Mouse (Mus musculus): ENCODE measurements around the gene Vps13d.

The Vps13d gene

DNA sequence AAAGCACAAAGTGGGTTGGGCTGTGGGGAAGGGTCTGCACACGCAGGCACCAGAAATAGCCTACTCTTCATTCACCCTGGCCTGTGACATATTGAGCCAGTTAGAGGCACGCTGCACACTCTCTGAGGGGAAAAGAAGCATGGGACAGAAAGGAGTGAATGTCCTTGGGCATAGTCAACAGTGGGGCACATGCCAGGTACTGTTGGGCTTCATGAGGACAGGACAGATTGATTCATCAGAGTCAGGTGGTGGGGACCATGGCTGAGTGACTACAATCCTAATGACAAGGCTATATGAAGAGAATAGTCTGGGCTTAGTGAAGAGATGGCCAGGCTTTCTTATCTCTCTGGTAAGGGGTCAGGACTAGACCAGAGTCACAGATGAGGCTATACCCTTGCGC, 252.4 kb downstream of the Vps13d start:
- DNase-seq (ENCODE audit: low spot score in 2 of 2) = no peak

DNA sequence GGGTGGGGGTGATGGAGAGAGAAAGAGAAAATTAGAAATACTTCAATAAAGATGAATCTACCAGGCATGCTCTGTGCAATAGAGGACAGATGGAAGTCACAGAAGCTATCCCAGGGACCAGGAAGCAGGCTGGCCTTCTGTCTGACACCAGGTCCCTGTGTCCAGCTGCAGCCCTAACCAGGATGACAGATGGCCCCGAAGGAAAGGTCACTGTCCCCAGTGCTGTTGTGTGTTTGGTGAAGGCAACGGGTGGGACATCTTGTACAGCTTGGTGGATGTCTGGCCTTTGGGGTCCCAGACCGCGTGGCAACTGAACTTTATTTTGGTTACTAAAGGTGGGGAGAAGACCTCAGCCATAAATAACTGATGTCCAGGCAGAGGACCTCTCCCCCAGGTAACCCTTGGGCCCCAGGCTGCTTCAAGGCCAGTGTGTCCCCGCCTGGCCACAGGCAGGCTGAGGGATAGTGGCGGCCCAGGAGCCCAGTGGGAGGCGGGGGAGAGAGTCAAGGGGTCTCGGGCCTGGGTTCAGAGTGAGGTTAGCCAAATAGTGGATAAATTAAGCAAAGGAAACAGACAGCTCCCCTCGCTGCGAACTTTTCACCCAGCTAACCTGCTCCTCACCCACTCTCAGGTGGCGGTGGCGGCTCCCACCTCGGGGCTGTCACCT, 253.9 kb downstream of the Vps13d start:
- DNase-seq (ENCODE audit: low spot score in 2 of 2) = no peak

DNA sequence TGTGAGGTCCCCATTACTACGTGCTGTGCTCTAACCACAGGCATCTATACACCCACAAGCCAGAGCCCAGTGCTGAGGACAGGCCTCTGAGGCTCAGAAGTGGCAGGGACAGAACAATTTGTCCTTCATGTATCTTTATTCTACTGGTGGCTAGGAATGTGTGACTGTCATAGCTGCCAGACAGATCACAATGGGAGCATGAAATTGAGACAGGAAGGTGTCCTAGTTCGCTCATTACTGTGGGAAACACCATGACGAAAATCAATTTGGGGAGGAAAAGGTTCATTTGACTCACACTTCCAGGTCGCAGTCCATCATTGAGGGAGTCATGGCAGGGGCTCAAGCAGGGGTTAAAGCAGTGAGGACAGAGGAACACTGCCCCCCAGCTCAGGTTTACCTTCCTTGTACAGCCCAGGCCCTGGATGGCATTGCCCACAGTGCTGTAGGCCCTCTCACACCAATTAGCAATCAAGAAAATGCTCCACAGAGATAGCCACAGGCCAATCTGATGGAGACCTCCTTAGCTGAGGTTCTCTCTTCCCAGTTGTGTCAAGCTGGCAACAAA, 254.9 kb downstream of the Vps13d start:
- DNase-seq (ENCODE audit: low spot score in 2 of 2) = no peak

DNA sequence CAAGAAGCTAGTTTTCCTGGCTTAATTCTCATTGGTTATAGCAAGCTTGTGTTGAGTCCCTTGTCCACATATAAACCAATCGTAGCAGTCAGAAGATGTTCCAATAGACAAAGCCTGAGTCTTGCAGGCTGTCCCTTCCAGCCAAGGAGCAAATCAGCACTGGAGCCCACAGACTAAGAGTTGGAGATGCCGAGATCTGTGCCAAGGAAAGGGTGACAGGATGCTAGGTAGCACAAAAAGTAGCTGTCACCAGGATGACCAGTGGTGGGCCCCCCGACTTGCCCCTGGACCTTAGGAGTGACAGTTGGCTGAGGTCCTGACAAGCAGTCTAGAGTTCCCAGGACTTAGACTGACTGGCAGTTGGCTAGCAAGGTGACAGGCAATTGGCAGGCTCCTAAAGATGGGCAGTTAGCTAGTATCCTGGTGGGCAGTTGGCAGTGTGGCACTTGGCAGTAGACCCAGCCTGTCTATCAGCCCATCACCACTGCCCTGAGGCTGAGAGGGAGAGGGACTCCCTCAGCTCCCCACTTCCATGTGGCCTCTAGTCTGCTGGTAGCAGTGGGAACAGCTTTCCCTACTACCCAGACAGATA, 258.1 kb downstream of the Vps13d start:
- no peak for DNase-seq (ENCODE audit: low spot score in 2 of 2)

DNA sequence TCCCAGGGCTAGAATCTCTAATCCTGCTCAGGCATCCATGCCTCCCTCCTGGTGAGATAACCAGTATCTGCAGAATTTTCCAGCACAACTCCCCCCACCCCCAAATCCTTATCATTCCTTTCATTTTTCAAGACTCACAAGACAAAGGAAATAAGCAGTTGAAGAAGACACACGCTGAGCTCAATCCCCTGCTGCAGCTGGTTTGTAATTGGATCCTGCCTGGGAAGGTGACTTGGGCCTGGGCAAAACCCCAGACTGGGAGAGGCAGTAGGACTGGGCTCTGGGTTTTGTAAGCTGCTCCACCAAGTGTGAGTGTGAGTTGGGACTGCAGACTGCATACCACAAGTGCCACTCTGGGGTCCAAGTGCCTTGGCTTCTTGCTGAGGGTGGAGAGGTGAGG, 260.3 kb downstream of the Vps13d start:
- DNase-seq (ENCODE audit: low spot score in 2 of 2) = no peak

DNA sequence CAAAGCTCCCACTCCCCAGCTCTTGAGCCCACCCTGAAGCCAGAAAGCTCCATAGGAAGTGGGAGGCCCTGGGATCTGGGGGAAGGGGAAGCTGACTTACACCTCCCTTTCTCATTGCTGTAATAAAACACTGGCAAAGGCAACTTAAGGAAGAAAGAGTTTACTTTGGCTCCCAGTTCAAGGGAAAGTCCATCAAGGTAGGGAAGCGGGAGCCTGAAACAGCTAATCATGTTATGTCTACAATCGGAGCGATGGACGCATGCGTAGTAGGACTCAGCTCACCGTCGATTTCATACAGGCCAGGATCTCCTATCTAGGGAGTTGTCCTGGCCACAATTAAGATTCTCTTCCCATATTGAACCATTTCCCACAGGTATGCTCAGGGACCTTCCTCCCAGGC, 263.6 kb downstream of the Vps13d start:
- DNase-seq (ENCODE audit: low spot score in 2 of 2) = no peak

DNA sequence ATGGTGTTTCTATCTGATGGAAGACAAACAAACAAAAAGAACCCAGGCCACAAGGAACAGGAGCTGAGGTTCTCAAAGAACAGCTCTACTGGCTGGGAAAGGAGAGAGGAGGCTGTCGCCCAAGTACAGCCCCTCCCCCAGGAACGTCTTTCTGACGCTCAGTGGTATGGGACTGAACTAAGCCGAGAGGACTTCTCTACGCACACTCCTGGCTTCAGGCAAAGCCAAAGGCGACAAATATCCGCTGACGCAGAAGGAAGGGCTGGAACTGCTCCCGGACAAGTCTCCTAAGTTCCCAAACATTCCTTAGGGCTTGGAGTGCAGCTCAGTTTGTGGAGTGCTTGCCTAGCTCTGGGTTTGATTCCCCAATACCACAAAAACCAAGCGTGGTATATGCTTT, 264.4 kb downstream of the Vps13d start:
- peak in 1 of 2 experiments; percentile 20 for DNase-seq (ENCODE audit: low spot score in 2 of 2)

DNA sequence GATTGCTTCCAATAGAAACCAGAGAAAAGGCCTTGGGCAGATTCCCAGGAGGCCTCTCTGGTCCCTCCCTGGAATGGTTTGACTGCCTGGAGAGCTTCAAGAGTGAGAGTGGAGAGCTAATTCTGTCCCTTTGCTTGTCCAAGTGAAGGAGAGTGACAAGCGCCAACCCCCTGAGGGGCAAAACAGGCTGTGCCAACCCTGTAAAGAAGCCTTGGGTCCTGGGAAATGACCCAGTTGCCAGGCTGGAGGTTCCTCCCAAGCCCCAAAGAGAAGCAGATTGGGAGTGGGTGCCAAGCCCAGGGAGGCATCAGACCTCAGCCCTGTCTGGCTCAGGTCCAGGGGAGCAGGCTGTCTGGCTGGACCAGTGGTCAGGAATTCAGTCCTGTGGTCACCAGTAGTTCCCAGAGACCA, 265.0 kb downstream of the Vps13d start:
- peak; percentile 47 to 60 for DNase-seq (ENCODE audit: low spot score in 2 of 2)

DNA sequence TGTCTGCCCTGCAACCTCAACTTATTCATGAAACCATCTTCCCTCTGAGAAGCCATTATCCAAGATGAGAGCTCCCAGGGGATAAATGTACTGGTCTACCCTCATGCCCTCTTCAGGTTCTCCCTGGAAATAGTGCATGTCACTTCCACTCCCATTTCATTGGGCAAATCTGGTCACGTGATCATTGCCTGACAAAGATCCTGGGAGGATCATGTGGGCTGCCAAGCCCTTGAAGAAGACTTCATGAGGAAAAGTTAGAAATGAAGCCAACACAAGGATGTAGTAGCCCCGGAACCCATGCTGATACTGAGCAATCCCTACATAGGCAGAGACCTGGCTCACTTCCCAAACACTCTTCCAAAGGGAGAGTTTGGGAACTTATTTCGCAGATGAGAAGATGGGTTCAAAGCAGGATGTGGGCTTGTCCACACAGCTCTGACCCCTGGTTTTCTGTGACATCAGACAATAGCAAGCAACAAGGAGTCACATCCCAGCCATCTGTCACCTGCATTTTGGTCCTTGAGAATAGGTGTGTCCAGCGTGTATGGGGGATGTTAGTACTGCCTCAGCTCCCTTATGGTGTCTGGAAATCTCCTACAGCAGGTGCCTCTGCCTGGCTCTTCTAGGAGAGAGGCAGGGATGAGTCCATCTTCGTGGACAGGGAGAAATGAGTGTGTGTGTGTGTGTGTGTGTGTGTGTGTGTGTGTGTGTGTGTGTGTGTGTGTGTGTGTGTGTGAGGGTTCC, 265.9 kb downstream of the Vps13d start:
- DNase-seq (ENCODE audit: low spot score in 2 of 2) = no peak

Measured in right cerebral cortex, postnatal 36 days (tissue).